Mouse (Mus musculus) ES-CJ7 (cell line): ENCODE measurements around the gene Bclaf1.

Experiments used
- DNase-seq: peaks from one replicate; pipeline ENCODE4 v3.0.0; 2011; ENCODE audit warnings: low read depth, low spot score

Gene Bclaf1

DNA sequence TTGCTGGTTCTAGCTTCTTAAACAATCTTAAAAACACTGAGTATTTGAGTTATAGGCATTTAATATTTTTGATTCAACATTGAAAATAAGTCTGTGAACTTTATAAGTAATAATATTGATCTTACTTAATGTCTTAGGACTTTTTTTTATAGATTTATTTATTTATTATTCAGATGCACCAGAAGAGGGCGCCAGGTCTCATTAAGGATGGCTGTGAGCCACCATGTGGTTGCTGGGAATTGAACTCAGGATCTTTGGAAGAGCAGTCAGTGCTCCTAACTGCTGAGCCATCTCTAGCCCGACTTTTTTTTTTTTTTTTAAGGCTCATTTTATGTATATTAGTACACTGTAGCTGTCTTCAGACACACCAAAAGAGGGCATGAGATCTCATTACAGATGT lies 2.5 kb downstream of the Bclaf1 start:
- peak; percentile 50 for DNase-seq

DNA sequence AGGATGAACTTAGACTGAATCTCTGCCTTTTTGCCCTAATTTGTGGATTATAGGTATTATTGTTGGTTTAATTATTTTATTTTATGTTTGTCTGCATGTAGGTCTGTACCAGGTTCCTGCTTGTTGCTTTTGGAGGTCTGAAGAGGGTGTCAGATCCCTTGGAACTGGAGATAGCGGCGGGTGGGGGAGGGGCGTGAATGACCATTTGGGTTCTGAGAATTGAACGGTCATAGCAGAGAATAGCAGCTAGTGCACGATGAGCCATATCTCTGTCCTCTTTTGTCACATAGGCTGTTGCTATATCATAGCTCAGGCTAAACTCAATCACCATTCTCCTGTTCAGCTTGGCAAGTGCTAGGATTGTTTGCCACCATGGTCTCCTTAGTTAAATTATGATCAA lies 5.2 kb downstream of the Bclaf1 start:
- no peak for DNase-seq

GRCm38 (mm10) chr10:20326226-20326625 lies 14.0 kb downstream of the Bclaf1 start:
- DNase-seq = no peak

- DNase-seq = no peak
Measured at GRCm38 (mm10) chr10:20331262-20331661, 19.0 kb downstream of the Bclaf1 start.

- no peak for DNase-seq
Measured at GRCm38 (mm10) chr10:20337872-20338271, 25.6 kb downstream of the Bclaf1 start.

DNA sequence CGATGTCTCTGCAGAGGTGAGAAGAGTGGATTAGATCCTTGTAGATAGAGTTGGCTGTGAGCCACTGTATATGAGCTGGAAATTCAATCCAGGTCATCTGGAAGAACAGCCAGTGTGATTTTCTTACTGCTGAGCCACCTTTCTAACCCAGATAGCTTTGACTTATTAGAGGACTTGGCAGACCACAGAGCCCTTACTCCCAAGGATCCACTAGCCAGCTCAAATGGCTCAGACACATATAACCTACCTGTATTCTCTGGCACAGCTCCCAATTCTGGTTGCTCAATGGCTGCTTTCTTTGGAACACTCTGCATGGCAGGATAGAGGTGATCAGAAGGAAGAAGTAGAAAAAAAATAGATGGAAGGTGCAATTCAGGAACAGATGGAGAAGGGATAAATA lies 33.5 kb downstream of the Bclaf1 start:
- DNase-seq = no peak

DNA sequence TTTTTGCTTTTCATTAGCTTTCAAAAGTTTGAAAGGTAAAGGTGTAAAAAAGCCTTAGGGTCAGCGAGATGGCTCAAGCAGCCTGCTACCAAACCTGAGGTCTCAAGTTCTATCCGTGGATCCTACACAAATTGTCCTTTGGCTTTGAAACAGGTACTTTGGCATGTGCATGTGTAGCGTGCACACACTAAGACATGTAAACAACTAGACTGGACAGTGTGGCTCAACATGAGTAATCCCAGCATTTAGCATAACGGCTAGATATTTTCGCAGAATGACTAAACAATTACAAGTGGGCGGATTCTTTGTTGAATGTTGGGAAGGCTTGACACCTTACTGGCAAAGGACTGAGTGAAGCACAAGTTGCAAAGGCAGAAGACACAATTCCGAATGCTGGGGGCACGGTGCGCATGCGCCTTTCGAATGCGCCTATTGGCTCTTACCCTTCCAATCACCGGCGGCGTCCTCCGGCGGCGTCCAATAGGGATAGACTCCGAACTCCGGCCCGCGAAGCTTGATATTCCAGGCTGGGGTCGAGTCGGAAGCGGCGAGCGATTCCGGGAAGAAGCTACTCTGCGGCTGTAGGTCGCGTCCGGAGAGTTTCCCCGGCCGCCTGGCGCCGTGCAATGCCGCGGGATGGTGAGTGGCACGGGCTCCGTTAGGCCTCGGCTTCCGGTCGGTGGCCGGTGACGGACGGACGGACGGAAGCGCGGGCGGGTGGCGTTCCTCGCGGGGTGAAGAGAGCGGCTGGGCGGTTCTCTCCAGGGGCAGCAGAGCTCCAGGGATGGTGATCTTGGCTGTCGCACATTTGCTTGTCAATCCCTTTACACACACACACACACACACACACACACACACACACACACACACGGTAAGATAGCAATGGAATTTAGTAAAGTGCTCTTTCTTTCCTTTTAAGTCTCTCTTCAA lies 35.3 kb downstream of the Bclaf1 start, which contains the start of gene Mtfr2:
Gene Mtfr2 (plus strand): TSS at position 486 of the 930 bp plus-strand sequence.
- peak; percentile 94 for DNase-seq

- DNase-seq = no peak
Measured at GRCm38 (mm10) chr10:20348894-20349293, 36.6 kb downstream of the Bclaf1 start.

GRCm38 (mm10) chr10:20361542-20362449 lies 49.5 kb downstream of the Bclaf1 start:
- peak; percentile 36 for DNase-seq

- DNase-seq = no peak
Measured at GRCm38 (mm10) chr10:20362450-20363118, 50.3 kb downstream of the Bclaf1 start.

DNA sequence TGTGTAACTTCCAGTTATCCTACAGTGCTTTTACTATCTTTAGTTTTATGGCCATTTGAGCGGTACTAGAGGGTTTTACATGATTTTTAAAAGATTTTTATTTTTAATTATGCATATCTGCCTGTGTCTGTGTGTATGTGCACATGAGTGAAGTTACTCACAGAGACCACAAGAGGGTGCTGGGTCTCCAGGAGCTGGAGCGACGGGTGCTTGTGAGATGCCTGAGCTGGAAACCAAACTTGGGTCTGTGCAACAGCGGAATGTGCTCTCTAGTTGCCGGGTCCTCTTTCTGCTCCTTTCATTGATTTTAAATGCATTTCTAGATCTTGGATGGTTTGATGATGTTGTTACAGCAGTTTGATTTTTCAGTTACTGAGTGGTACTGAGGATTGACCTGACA lies 59.8 kb downstream of the Bclaf1 start:
- DNase-seq = peak; percentile 49

GRCm38 (mm10) chr10:20377621-20378020 lies 65.4 kb downstream of the Bclaf1 start:
- no peak for DNase-seq

GRCm38 (mm10) chr10:20379071-20379735 lies 66.9 kb downstream of the Bclaf1 start:
- peak; percentile 28 for DNase-seq

DNA sequence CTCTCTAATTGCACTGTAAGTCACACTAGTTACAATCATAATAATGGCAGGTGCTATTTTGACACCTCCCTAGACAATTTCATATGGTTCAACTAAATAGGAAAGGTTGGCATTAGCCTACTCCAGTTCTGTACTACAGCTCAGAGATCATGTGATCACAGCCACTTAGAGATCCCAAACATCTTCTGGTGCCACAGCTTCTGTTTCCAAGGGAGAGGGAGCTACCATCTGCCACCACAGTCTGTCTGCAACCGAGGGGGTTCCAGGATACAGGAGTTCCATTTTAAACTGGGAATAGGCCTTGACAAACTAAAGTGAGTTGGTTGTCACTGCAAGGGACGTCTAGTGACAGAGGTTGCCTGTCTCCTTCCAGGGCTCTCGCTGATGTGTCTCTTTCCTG lies 68.5 kb downstream of the Bclaf1 start:
- no peak for DNase-seq

GRCm38 (mm10) chr10:20381352-20381751 lies 69.1 kb downstream of the Bclaf1 start:
- no peak for DNase-seq

GRCm38 (mm10) chr10:20382807-20383419 lies 70.6 kb downstream of the Bclaf1 start:
- DNase-seq = no peak

GRCm38 (mm10) chr10:20390568-20390967 lies 78.3 kb downstream of the Bclaf1 start:
- no peak for DNase-seq
